Mouse (Mus musculus) CD4-positive, CD25-positive, alpha-beta regulatory T cell, adult 4 months (primary cell): ENCODE data around the gene Fam89b. TPM values are rescaled to one million over a fixed set of nuclear protein-coding genes. Genes with fewer than 3 reads are reported as not detected.

Experiments
- ATAC-seq: one replicate; pipeline ENCODE4 v1.8.0; 2017
- polyA plus RNA-seq, 2 experiments: library from polyadenylated mRNA; unstranded; fragments of 100-300 nt; shearing (Covaris generic); gene quantifications; one replicate each; pipeline ENCODE4 v1.2.1; 2017

The Fam89b gene
- polyA plus RNA-seq, result 10 to 100 TPM; 43.5 to 55.3 TPM

- ATAC-seq, result peak; percentile 43
These were observed at the start of gene Fam89b for GRCm38 (mm10) chr19:5729444-5729815. TSS of gene Fam89b (minus strand) at chr19:5729653.

- no peak for ATAC-seq
These were observed 48.9 kb upstream of the Fam89b start for GRCm38 (mm10) chr19:5778312-5778711.

GRCm38 (mm10) chr19:5777387-5778032 is 48.1 kb upstream of the Fam89b start:
- ATAC-seq, result no peak

- peak; percentile 94 for ATAC-seq
These were observed 41.7 kb upstream of the Fam89b start, which contains the start of gene Scyl1 for GRCm38 (mm10) chr19:5770925-5771860. TSS of gene Scyl1 (minus strand) at chr19:5771419.

DNA sequence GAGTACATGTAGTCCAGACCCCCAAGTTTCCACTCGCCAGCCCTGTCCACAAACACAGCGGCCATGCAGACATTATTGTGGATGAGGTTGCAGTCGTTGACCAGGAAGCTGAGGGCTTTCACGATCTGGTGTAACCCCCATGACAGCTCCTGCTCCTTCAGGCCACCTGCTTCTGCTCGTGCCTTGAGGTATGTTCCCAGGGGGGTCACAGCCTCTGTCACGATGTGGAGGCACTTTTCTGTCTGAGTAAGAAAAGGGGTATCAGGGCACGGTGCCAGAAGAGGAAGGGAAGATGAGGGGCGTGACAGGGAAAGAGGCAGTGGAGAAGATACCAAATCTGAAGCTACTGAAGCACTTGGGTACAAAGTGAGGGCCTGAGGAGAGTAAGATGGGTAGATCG is 40.9 kb upstream of the Fam89b start:
- ATAC-seq, result no peak

DNA sequence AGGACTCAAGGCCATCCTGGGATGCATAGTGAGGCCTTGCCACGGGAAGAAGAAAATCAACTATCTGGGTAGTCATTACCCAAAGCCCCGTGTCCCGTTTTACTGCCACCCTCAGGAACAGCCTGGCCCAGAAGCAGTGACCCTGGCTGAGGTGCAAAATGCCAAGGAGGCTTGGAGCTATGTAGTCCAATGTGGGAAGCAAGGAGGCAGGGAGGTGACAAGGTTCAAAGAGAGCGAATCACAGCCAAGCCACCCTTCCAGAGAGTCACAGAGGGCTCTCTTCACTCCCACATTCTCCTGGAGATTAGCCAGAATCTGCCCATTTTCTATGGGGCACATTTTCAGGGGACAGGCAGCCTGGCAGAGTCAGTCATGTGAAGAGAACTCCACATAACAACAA is 37.8 kb upstream of the Fam89b start:
- no peak for ATAC-seq

DNA sequence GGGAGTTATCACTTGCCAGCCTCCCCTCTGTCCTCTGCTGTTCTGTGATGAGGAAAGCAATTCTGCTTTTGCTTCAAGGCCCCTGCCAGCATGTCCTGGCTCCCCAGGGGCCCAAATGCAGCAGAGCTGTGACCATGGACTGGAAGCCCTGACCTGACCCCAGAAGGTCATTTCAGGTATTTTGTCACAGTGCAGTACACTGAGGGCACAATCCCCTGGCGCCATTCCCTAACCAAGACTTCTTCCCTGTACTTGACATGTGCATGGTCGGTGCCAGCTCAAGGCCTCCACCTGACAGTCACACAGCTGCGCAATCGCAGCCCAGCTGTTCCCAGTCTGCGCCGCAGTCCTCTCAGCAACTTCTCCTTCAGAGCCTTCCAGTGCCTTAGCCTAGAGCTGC is 33.7 kb upstream of the Fam89b start:
- ATAC-seq, result no peak

GRCm38 (mm10) chr19:5758878-5759403 is 29.5 kb upstream of the Fam89b start:
- no peak for ATAC-seq

- no peak for ATAC-seq
These were observed 27.7 kb upstream of the Fam89b start for GRCm38 (mm10) chr19:5756991-5757636.

DNA sequence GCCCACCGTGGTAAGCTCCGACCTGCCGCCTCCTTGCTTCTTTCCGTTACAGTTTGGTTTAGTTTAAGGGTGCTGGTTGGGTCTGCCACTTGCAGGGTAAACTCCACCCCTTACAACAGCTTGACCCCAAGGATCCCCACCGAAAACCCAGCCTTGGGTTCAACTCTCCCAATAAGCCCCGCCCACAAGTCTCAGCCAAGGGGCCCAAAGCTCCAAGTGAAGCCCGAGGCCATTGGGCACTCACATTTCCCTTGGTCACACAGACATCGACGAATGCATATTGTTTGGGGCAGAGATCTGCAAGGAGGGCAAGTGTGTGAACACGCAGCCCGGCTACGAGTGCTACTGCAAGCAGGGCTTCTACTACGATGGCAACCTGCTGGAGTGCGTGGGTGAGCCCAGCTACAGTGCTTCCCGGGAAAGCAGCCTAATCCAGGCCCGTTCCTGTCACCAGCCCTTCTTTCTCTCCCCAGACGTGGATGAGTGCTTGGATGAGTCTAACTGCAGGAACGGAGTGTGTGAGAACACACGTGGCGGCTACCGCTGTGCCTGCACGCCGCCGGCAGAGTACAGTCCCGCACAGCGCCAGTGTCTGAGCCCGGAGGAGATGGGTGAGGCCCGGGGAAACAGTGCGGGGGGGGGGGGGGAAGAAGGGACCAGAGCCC is 27.0 kb upstream of the Fam89b start:
- no peak for ATAC-seq

DNA sequence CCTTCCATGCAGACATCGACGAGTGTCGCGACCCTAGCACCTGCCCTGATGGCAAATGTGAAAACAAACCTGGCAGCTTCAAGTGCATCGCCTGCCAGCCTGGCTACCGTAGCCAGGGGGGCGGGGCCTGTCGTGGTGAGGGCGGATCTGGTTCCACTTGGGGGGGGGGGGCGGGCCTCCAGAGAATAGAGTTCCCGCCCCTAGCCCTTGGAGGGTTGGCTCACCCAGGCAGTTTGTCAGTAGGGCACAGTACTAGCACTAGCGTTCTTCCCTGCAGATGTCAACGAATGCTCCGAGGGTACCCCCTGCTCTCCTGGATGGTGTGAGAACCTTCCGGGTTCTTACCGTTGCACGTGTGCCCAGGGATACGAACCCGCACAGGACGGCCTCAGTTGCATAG is 22.3 kb upstream of the Fam89b start:
- ATAC-seq, result no peak

DNA sequence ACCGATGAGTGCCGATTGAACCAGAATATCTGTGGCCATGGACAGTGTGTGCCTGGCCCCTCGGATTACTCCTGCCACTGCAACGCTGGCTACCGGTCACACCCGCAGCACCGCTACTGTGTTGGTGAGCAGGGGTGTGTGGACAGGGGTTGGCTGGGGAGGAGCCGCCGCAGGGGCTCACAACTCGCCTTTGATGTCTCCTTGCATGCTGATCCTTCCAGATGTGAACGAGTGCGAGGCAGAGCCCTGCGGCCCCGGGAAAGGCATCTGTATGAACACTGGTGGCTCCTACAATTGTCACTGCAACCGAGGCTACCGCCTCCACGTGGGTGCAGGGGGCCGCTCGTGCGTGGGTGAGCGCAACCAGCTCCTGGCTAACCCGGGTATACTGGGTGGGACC is 21.5 kb upstream of the Fam89b start:
- ATAC-seq, result no peak

DNA sequence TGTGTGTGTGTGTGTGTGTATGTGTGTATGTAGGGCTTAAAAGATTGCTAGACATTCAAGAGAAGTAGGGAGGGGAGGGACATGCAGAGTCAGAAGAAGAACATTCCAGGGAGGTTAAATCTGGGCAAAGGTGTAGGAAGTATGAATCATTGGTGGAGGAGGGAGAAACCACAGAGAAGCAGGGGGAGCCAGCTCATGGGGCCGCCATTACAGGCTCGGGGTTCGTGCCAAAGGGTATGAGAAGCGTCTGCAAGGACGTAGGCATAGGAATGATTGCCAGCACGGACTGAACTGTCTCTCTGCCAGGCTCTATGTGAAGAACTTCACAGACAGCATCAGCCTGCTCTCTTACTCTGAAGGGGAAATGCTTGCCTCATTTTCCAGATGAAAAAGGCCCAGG is 20.0 kb upstream of the Fam89b start:
- ATAC-seq, result no peak

DNA sequence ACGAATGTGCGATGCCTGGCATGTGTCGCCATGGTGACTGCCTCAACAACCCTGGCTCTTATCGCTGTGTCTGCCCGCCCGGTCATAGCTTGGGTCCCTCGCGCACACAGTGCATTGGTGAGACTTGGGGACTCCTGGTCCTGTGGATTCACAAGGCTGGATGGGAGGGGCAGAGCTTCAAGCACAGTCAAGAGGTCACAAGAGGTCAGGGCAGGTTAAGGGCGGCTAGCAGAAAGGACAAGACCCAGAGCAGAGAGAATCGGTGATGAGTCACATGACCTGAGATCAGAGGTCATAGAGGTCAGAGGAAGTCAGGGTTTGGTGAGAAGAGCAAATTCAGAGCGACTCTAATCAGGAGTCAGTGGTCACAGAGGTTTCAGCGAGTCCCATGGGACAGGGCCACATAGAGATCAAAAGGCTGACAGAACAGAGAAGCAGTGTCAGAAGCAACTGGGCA is 17.5 kb upstream of the Fam89b start:
- ATAC-seq, result no peak

DNA sequence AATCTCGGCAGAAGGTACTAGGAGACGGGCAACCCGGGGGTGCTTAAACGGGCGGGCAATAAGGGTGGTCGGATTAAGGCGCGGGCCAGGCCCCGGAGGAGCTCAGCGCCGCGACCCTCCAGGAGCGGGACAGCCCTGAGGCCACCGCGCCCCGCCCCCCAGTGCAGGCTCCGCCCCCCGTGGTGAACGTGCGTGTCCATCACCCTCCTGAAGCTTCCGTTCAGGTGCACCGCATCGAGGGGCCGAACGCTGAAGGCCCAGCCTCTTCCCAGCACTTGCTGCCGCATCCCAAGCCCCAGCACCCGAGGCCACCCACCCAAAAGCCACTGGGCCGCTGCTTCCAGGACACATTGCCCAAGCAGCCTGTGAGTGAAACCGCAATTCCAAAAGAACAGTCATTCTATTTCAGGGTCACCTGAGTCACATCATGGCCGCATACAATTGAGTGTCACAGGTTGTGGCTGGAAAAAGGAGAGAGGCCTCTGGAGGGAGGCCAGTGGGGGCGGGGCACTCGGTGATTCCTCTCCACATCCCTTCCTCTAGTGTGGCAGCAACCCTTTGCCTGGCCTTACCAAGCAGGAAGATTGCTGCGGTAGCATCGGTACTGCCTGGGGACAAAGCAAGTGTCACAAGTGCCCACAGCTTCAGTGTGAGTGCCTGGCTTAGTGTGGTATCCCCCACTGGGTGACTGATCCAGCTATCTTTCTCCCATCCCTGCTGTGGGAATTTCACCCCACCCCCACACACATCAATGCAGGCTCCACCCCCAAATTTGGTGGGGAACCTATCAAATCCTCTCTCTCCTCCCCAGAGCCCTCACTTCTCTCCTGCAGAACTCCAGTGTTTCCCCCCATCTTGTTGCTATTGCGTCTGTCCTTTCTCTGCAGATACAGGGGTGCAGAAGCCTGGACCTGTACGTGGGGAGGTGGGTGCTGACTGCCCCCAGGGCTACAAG is 16.6 kb upstream of the Fam89b start:
- ATAC-seq, result no peak

GRCm38 (mm10) chr19:5743576-5743975 is 14.1 kb upstream of the Fam89b start:
- ATAC-seq, result no peak

DNA sequence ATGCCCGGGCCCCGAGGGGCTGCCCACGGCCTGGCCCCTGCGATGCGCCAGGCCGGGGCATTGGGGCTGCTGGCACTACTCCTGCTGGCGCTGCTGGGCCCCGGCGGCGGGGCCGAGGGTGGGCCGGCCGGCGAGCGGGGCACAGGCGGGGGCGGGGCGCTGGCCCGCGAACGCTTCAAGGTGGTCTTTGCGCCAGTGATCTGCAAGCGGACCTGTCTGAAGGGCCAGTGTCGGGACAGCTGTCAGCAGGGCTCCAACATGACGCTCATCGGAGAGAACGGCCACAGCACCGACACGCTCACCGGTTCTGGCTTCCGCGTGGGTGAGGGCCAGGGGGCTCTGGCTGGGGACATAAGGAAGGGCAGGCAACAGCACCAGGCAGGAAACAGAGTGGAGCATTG is 12.8 kb upstream of the Fam89b start:
- no peak for ATAC-seq

DNA sequence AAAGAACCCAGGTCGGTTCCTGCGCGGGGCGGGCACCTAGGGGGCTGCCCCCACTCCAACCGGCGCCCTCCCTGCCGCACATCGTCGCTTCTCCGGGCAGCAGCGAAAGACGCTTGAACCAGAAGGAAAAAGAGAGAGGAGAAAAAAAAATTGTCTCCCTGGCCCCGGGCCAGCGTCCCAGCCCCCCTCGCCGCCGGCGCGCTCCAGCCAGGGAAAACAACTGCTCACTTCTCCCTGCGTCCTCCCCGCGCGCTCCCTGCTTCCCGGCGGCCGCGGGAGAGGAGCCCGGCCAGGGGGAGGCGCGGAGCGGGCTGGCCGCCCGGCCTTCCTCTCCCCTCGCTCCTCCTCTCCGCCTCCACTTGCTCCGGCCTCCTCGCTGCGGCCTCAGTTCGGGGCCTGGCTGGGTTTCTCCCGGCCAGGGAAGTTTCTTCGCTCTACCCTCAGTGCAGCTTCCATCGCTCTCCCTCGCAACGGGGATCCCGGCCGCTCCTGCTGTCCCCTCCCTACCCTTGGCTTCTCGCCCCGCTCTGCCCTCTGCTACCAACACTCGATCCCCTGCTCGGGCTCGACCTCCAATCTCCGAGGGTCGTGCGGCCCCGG is 12.3 kb upstream of the Fam89b start:
- ATAC-seq, result no peak

- ATAC-seq, result no peak
These were observed 11.2 kb upstream of the Fam89b start, which contains the start of gene Ltbp3 for GRCm38 (mm10) chr19:5740320-5741317. TSS of gene Ltbp3 (plus strand) at chr19:5740904.
